Mouse (Mus musculus) heart, embryonic 15.5 days (tissue): ENCODE measurements around the gene Slc25a16. TPM values are rescaled to one million over a fixed set of nuclear protein-coding genes. Genes with fewer than 3 reads are reported as not detected.

Experiments used
- ATAC-seq: fragments of 200-750 bp; cut with Nextera tagmentation; replicated peaks from 2 replicates; pipeline ENCODE4 v1.8.0; 2017; ENCODE audit warnings: low read depth, moderate TSS enrichment; ENCODE audit not compliant: insufficient number of reproducible peaks, insufficient read depth, low FRiP score
- H3K27ac ChIP-seq: fragments of 300-500 bp; sonication (generic); 2 replicates; pipeline ENCODE4 v1.5.1; 2015; ENCODE audit warnings: mild to moderate bottlenecking, inconsistent platforms
- H3K27me3 ChIP-seq: fragments of 300-500 bp; sonication (generic); 2 replicates; pipeline ENCODE4 v1.6.1; 2015; ENCODE audit warnings: inconsistent platforms
- H3K36me3 ChIP-seq: fragments of 300-500 bp; sonication (generic); 2 replicates; pipeline ENCODE4 v1.6.1; 2015; ENCODE audit warnings: mild to moderate bottlenecking, inconsistent platforms
- H3K4me1 ChIP-seq: fragments of 300-500 bp; sonication (generic); replicated peaks from 2 replicates; pipeline ENCODE4 v1.6.1; 2015; ENCODE audit warnings: inconsistent platforms
- H3K4me2 ChIP-seq: fragments of 300-500 bp; sonication (generic); 2 replicates; pipeline ENCODE4 v1.6.1; 2015; ENCODE audit warnings: inconsistent platforms, mild to moderate bottlenecking, moderate library complexity
- H3K4me3 ChIP-seq: fragments of 300-500 bp; sonication (generic); 2 replicates; pipeline ENCODE4 v1.5.1; 2015; ENCODE audit warnings: mild to moderate bottlenecking, inconsistent platforms
- H3K9ac ChIP-seq: fragments of 300-500 bp; sonication (generic); 2 replicates; pipeline ENCODE4 v1.6.1; 2015; ENCODE audit warnings: mild to moderate bottlenecking, inconsistent platforms
- H3K9me3 ChIP-seq: fragments of 300-500 bp; sonication (generic); replicated peaks from 2 replicates; pipeline ENCODE4 v1.6.1; 2016; ENCODE audit warnings: inconsistent platforms
- WGBS: fragments of 180-500 bp; shearing (Covaris S2); methylation state at CpG from one replicate; pipeline ENCODE4 v1.1.7; 2015; ENCODE audit warnings: mixed read lengths; 5-methylcytosine and 5-hydroxymethylcytosine counted together
- polyA plus RNA-seq: library from polyadenylated mRNA; unstranded; fragments of >200 nt; fragmentation: Nextera tagmentation; extraction: Ambion mirVana; gene quantifications from 2 replicates; pipeline ENCODE4 v1.2.1, GENCODE M21; 2015

The Slc25a16 gene
- polyA plus RNA-seq, 1 experiment from 2014 or later: 12.0 TPM

- 90% methylated on average over 11 of the region's 11 CpGs for WGBS
- H3K27ac ChIP-seq: no peak overlapping the region
- H3K36me3 ChIP-seq: peaks cover 77% of the 10 kb centered on the region
- ATAC-seq: no peak
- no peaks in the 10 kb centered on the region for H3K27me3 ChIP-seq
- H3K9ac ChIP-seq: no peak overlapping the region
- no peak overlapping the region for H3K4me2 ChIP-seq
- H3K4me3 ChIP-seq: no peak overlapping the region
- H3K9me3 ChIP-seq: no peaks in the 10 kb centered on the region
- no peaks in the 10 kb centered on the region for H3K4me1 ChIP-seq
Observed at GRCm38 (mm10) chr10:62965796-62966195, 45.4 kb downstream of the Slc25a16 start.

DNA sequence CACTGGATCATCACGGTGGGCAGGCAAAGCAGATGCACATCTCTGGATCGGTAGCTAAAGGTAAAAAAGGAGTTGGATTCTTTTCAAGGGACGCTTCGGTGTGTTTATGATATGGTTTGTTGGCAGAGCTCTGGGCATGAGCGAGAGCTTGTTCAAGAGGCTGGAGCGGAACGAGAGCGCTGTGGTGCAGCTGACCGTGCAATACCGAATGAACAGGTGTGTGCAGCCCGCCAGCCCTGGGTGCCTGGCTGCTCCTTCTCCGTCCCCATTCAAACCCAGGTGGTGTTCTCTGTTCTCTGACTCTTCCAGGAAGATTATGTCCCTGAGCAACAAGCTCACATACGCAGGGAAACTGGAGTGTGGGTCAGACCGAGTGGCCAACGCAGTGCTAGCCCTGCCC, 45.9 kb downstream of the Slc25a16 start:
- H3K27me3 ChIP-seq: no peaks in the 10 kb centered on the region
- peaks cover 72% of the 10 kb centered on the region for H3K36me3 ChIP-seq
- no peaks in the 10 kb centered on the region for H3K9me3 ChIP-seq
- no peak for ATAC-seq
- no peak overlapping the region for H3K4me2 ChIP-seq
- H3K4me3 ChIP-seq: no peak overlapping the region
- H3K27ac ChIP-seq: no peak overlapping the region
- WGBS: 92% methylated on average over 15 of the region's 15 CpGs
- no peak overlapping the region for H3K9ac ChIP-seq
- no peaks in the 10 kb centered on the region for H3K4me1 ChIP-seq

DNA sequence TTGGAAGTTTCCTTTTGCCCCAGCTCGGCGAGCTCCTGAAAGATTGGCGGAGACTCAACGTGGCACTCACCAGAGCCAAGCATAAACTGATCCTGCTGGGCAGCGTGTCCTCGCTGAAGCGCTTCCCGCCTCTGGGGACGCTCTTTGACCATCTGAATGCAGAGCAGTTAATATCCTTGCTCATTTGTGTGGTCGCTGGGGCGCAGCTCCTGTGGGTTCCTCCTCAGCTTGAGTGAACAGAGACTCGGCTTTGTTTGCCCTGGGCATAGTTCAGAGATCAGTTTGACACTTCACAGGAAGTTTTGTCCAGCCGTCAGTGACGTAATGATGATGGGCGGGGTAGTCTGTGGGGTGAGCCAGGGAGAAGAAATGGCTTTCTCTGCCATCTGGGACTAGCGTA, 51.4 kb downstream of the Slc25a16 start:
- Histone ChIP-seq H3K27ac (no peak overlapping the region), H3K27me3 (no peaks in the 10 kb centered on the region), H3K4me2 (no peak overlapping the region), H3K9ac (no peak overlapping the region), H3K4me1 (no peaks in the 10 kb centered on the region), H3K9me3 (no peaks in the 10 kb centered on the region), H3K4me3 (no peak overlapping the region), H3K36me3 (peaks cover 28% of the 10 kb centered on the region; the same call in 1 of the 2 replicates)
- ATAC-seq: no peak
- WGBS: 79% methylated on average over 16 of the region's 16 CpGs

DNA sequence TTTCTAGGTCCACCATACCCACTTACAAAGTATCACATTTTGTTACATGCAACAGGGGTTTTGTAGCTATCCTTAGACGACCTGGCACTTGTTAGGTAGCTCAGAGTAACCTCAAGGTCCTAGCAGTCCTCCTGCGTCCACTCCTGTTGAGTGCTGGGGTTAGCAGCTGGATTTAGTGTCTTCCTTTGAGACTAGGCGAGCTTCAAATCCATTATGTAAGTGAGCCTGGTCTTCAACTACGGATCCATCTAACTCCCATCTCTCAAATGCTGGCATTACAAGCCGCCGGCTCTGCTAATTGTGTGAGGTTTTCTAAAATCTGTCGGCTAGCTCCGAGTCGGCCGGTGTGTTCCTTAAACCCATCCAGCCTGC, 59.2 kb downstream of the Slc25a16 start:
- Histone ChIP-seq H3K4me2 (peak overlapping the region; percentile 75), H3K36me3 (no peaks in the 10 kb centered on the region), H3K9ac (peak overlapping the region; percentile 89), H3K9me3 (no peaks in the 10 kb centered on the region), H3K4me3 (peak overlapping the region; percentile 96), H3K27me3 (no peaks in the 10 kb centered on the region), H3K27ac (no peak overlapping the region), H3K4me1 (peaks cover 13% of the 10 kb centered on the region)
- ATAC-seq: no peak
- 12% methylated on average over 10 of the region's 10 CpGs for WGBS

GRCm38 (mm10) chr10:62980039-62980954, 59.9 kb downstream of the Slc25a16 start, which contains the start of gene Rufy2:
Gene Rufy2, plus strand, starts transcription at chr10:62980223.
- ATAC-seq: peak; percentile 89
- H3K4me3 ChIP-seq: peak within 1 kb of the TSS; percentile 96
- H3K4me2 ChIP-seq: peak within 1 kb of the TSS; percentile 75
- under 1% methylated on average over 69 of the region's 77 CpGs for WGBS
- peak within 1 kb of the TSS; percentile 75 for H3K27ac ChIP-seq
- H3K9ac ChIP-seq: peak within 1 kb of the TSS; percentile 89
- H3K36me3 ChIP-seq: no peaks in the 10 kb centered on the region
- no peaks in the 10 kb centered on the region for H3K9me3 ChIP-seq
- no peaks in the 10 kb centered on the region for H3K27me3 ChIP-seq
- H3K4me1 ChIP-seq: peaks cover 15% of the 10 kb centered on the region

DNA sequence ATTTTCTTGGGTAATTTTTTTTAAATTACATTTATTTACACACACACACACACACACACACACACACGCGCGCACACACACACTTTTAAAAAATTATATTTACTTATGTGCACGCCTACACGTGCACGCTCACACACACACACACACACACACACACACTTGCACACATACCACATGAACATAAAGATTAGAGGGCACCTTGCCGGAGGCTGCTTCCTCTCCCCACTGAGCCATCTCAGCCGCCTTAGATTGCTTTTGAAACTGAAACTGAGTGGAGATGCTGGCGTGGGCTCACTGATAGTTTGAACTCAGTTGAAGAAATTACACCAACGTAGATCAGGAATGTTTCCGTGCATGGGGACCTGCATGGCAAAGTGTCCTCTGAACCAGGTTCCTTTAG, 63.6 kb downstream of the Slc25a16 start:
- Histone ChIP-seq H3K4me3 (no peak overlapping the region), H3K27ac (peak overlapping the region; percentile 67), H3K4me2 (0 out of 2 replicates have a peak overlapping the region, but pooled peaks have one; percentile 11), H3K27me3 (no peaks in the 10 kb centered on the region), H3K4me1 (peaks cover 15% of the 10 kb centered on the region), H3K9me3 (no peaks in the 10 kb centered on the region), H3K9ac (no peak overlapping the region), H3K36me3 (peaks cover 3% of the 10 kb centered on the region; the same call in 1 of the 2 replicates)
- ATAC-seq: no peak
- WGBS: 82% methylated on average over 11 of the region's 11 CpGs

GRCm38 (mm10) chr10:62984495-62984894, 64.1 kb downstream of the Slc25a16 start:
- H3K27ac ChIP-seq: peak overlapping the region; percentile 67
- H3K27me3 ChIP-seq: no peaks in the 10 kb centered on the region
- peaks cover 4% of the 10 kb centered on the region; the same call in 1 of the 2 replicates for H3K36me3 ChIP-seq
- WGBS: 58% methylated on average over 6 of the region's 6 CpGs
- H3K9me3 ChIP-seq: no peaks in the 10 kb centered on the region
- H3K4me2 ChIP-seq: 0 out of 2 replicates have a peak overlapping the region, but pooled peaks have one; percentile 11
- no peak overlapping the region for H3K4me3 ChIP-seq
- peak; percentile 38; the same call in 1 of the 2 replicates for ATAC-seq
- H3K9ac ChIP-seq: no peak overlapping the region
- peaks cover 15% of the 10 kb centered on the region for H3K4me1 ChIP-seq

- WGBS: 29% methylated on average over 3 of the region's 3 CpGs
- H3K9ac ChIP-seq: no peak overlapping the region
- no peak overlapping the region for H3K4me3 ChIP-seq
- H3K27me3 ChIP-seq: no peaks in the 10 kb centered on the region
- ATAC-seq: no peak
- H3K27ac ChIP-seq: no peak overlapping the region
- peaks cover 9% of the 10 kb centered on the region for H3K4me1 ChIP-seq
- no peak overlapping the region for H3K4me2 ChIP-seq
- H3K9me3 ChIP-seq: no peaks in the 10 kb centered on the region
- H3K36me3 ChIP-seq: peaks cover 30% of the 10 kb centered on the region
Observed at GRCm38 (mm10) chr10:62987341-62987740, 66.9 kb downstream of the Slc25a16 start.

DNA sequence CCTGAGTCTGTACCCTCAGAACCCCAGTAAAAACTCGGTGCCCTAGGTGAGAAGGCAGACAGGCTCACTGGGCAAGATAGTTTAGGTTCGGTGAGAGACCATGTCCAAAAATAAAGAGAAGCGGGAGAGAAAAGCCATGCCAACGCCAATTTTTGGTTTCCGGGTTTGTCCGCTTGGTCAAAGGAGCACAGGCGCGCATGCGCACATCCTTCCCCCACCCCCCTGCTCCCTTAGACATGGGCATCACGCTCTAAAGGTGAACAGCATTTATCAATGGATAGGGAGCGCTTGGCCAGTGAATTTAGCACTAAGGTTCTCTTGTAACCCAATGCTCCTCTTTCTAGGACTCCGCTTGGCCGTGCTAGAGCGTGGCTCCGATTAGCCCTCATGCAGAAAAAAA, 70.2 kb downstream of the Slc25a16 start:
- Histone ChIP-seq H3K36me3 (peaks cover 44% of the 10 kb centered on the region), H3K9me3 (no peaks in the 10 kb centered on the region), H3K9ac (no peak overlapping the region), H3K27me3 (no peaks in the 10 kb centered on the region), H3K4me1 (no peaks in the 10 kb centered on the region), H3K4me2 (no peak overlapping the region), H3K27ac (no peak overlapping the region), H3K4me3 (no peak overlapping the region)
- ATAC-seq: no peak
- 93% methylated on average over 15 of the region's 15 CpGs for WGBS

GRCm38 (mm10) chr10:62993991-62994390, 73.6 kb downstream of the Slc25a16 start:
- Histone ChIP-seq H3K4me3 (no peak overlapping the region), H3K4me1 (no peaks in the 10 kb centered on the region), H3K9ac (no peak overlapping the region), H3K27me3 (no peaks in the 10 kb centered on the region), H3K9me3 (no peaks in the 10 kb centered on the region), H3K4me2 (no peak overlapping the region), H3K36me3 (peaks cover 67% of the 10 kb centered on the region), H3K27ac (no peak overlapping the region)
- WGBS: 80% methylated on average over 6 of the region's 9 CpGs
- no peak for ATAC-seq
